Mouse (Mus musculus): ENCODE data around the gene Crtac1.

DNA sequence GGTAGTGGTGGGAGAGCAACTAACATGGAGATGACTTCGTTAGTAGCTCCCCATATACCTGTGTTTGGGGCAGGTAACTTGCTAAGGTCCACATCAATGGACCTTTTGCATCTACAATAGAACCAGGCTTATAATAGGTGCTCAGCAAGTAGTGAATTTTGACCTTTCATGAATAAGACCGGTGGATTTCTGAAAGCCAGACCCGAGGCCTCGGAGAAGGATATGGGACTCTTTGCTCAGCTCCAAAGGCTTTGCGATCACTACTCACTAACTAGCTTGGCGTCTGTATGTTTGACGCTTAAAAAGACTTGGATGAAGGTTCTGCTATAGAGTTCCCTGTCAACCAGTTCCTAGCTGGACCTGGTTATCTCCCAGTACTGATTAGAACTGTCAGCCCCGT, 1.2 kb upstream of the Crtac1 start:
- no peak for TF ChIP-seq TAL1 (IDR thresholded peaks at IDR 0.05; ENCODE audit: low read length)
- no peak for TF ChIP-seq GATA1 (IDR thresholded peaks at IDR 0.05; ENCODE audit: low read length)

All from erythroblast, embryonic 14.5 days (primary cell).